In genomic region chr2:168764460-168764867, GRCm38 (mm10) we compare ENCODE assay signal across 9 mouse cellular contexts. TPM values are rescaled to one million over a fixed set of nuclear protein-coding genes. Genes with fewer than 3 reads are reported as not detected.
A peak's percentile ranks its signal among the peaks of the same experiment; 100 is the strongest.
DNase-seq lines count a peak whose midpoint lies in the region; ATAC-seq and TF ChIP-seq lines count a peak whose summit lies in the region.
"Had no signal": no experiment of that assay in that cellular context is flagged by ENCODE, and none has a peak within 500 bp of the region (broad histone marks: within the 10 kb centered on the region; RNA-seq: fewer than 3 reads in every experiment).

No protein-coding gene starts in this region.

- H3K4me3 ChIP-seq in intestine, embryonic 14.5 days (ENCODE audit: low read depth, low read length), result peak overlapping the region; percentile 66
- no peak overlapping the region for H3K4me3 ChIP-seq in intestine, postnatal 0 days (ENCODE audit: low read depth, low read length)
- peak overlapping the region; percentile 67; the same call in 1 of the 2 replicates for H3K4me3 ChIP-seq in embryonic facial prominence, embryonic 11.5 days (ENCODE audit: low read depth, low read length)
- H3K4me3 ChIP-seq in limb, embryonic 10.5 days, result peak overlapping the region; percentile 76
- no peak overlapping the region for H3K4me3 ChIP-seq in neural tube, embryonic 13.5 days

- H3K4me2 ChIP-seq in intestine, embryonic 14.5 days (ENCODE audit: low read length), result peak overlapping the region; percentile 90
- H3K4me2 ChIP-seq in intestine, postnatal 0 days (replicated peaks; ENCODE audit: low read depth), result no peak overlapping the region
- H3K4me2 ChIP-seq in embryonic facial prominence, embryonic 11.5 days (ENCODE audit: low read depth, low read length), result peak overlapping the region; percentile 0
- H3K4me2 ChIP-seq in neural tube, embryonic 13.5 days, result peak overlapping the region; percentile 93

- no peak for TF ChIP-seq CTCF in intestine, postnatal 0 days (IDR thresholded peaks at IDR 0.05; ENCODE audit: low read depth)

- peaks cover 9% of the 10 kb centered on the region; the same call in 1 of the 2 replicates for H3K27me3 ChIP-seq in intestine, embryonic 14.5 days (replicated peaks; ENCODE audit: control insufficient read depth, insufficient read depth, low read length)
- peaks cover 59% of the 10 kb centered on the region for H3K27me3 ChIP-seq in intestine, postnatal 0 days (replicated peaks; ENCODE audit: control insufficient read depth, insufficient read depth, low read length)
- peaks cover 2% of the 10 kb centered on the region; the same call in 1 of the 2 replicates for H3K27me3 ChIP-seq in embryonic facial prominence, embryonic 11.5 days (ENCODE audit: control insufficient read depth, insufficient read depth, low read length)
- H3K27me3 ChIP-seq in limb, embryonic 10.5 days (ENCODE audit: low read depth, poor library complexity, severe bottlenecking), result peaks cover 17% of the 10 kb centered on the region
- peaks cover 61% of the 10 kb centered on the region for H3K27me3 ChIP-seq in neural tube, embryonic 13.5 days

- H3K36me3 ChIP-seq in intestine, embryonic 14.5 days (ENCODE audit: control insufficient read depth, insufficient read depth, low read length), result no peaks in the 10 kb centered on the region
- H3K36me3 ChIP-seq in intestine, postnatal 0 days (ENCODE audit: control insufficient read depth, insufficient read depth), result no peaks in the 10 kb centered on the region; the same call in 1 of the 2 replicates
- no peaks in the 10 kb centered on the region for H3K36me3 ChIP-seq in embryonic facial prominence, embryonic 11.5 days (replicated peaks; ENCODE audit: control insufficient read depth, insufficient read depth, low read depth, low read length)
- H3K36me3 ChIP-seq in limb, embryonic 10.5 days, result peaks cover 15% of the 10 kb centered on the region
- H3K36me3 ChIP-seq in neural tube, embryonic 13.5 days, result no peaks in the 10 kb centered on the region

- no peaks in the 10 kb centered on the region for H3K9me3 ChIP-seq in intestine, embryonic 14.5 days (ENCODE audit: control insufficient read depth, low read length)
- no peaks in the 10 kb centered on the region for H3K9me3 ChIP-seq in intestine, postnatal 0 days (ENCODE audit: control insufficient read depth)
- no peaks in the 10 kb centered on the region for H3K9me3 ChIP-seq in embryonic facial prominence, embryonic 11.5 days (replicated peaks; ENCODE audit: control insufficient read depth, low read length)
- H3K9me3 ChIP-seq in limb, embryonic 10.5 days (replicated peaks), result no peaks in the 10 kb centered on the region
- no peaks in the 10 kb centered on the region for H3K9me3 ChIP-seq in neural tube, embryonic 13.5 days

- 25% methylated on average over 9 of the region's 9 CpGs for WGBS in intestine, embryonic 14.5 days
- 47% methylated on average over 9 of the region's 9 CpGs for WGBS in intestine, postnatal 0 days
- 7% methylated on average over 9 of the region's 9 CpGs for WGBS in embryonic facial prominence, embryonic 11.5 days
- 2% methylated on average over 9 of the region's 9 CpGs for WGBS in limb, embryonic 10.5 days
- WGBS in neural tube, embryonic 13.5 days, result 6% methylated on average over 9 of the region's 9 CpGs

- H3K9ac ChIP-seq in intestine, embryonic 14.5 days (ENCODE audit: low read length), result no peak overlapping the region
- H3K9ac ChIP-seq in intestine, postnatal 0 days (ENCODE audit: low read depth, low read length), result no peak overlapping the region
- H3K9ac ChIP-seq in embryonic facial prominence, embryonic 11.5 days (replicated peaks; ENCODE audit: low read length), result no peak overlapping the region
- H3K9ac ChIP-seq in neural tube, embryonic 13.5 days, result no peak overlapping the region

- no peak for DNase-seq in intestine, embryonic 14.5 days (ENCODE audit: low spot score)
- DNase-seq in embryonic facial prominence, embryonic 11.5 days (ENCODE audit: low spot score), result peak; percentile 27
- no peak for DNase-seq in limb, embryonic 10.5 days (ENCODE audit: low spot score)
- no peak for DNase-seq in adrenal gland, adult 8-10 months
- no peak for DNase-seq in thymus, adult 18-20 months

- peaks cover 22% of the 10 kb centered on the region for H3K4me1 ChIP-seq in intestine, embryonic 14.5 days (replicated peaks; ENCODE audit: control insufficient read depth, insufficient read depth, low read length)
- peaks cover 7% of the 10 kb centered on the region for H3K4me1 ChIP-seq in intestine, postnatal 0 days (replicated peaks; ENCODE audit: control insufficient read depth, insufficient read depth, low read length)
- peaks cover 6% of the 10 kb centered on the region; the same call in 1 of the 2 replicates for H3K4me1 ChIP-seq in embryonic facial prominence, embryonic 11.5 days (ENCODE audit: control insufficient read depth, insufficient read depth, low read length)
- peaks cover 52% of the 10 kb centered on the region for H3K4me1 ChIP-seq in limb, embryonic 10.5 days
- peaks cover 55% of the 10 kb centered on the region for H3K4me1 ChIP-seq in neural tube, embryonic 13.5 days (replicated peaks)

- H3K27ac ChIP-seq in intestine, embryonic 14.5 days (ENCODE audit: low read depth), result no peak overlapping the region
- H3K27ac ChIP-seq in intestine, postnatal 0 days (ENCODE audit: low read depth, low read length), result no peak overlapping the region
- H3K27ac ChIP-seq in embryonic facial prominence, embryonic 11.5 days (replicated peaks; ENCODE audit: low read depth, low read length), result no peak overlapping the region
- H3K27ac ChIP-seq in limb, embryonic 10.5 days, result peak overlapping the region; percentile 98; the same call in 1 of the 2 replicates
- no peak overlapping the region for H3K27ac ChIP-seq in neural tube, embryonic 13.5 days (replicated peaks)

- no peak for ATAC-seq in intestine, embryonic 14.5 days (replicated peaks; ENCODE audit: low FRiP score, low TSS enrichment, low read depth)
- no peak for ATAC-seq in intestine, postnatal 0 days
- ATAC-seq in embryonic facial prominence, embryonic 11.5 days (replicated peaks; ENCODE audit: insufficient number of reproducible peaks, low FRiP score, low TSS enrichment, low read depth), result no peak
- no peak for ATAC-seq in neural tube, embryonic 13.5 days (ENCODE audit: low read depth)
- ATAC-seq: activated CD4-positive, CD25-positive, alpha-beta regulatory T cell, adult 4 months had no signal

RNA-seq across cellular contexts. Expression of gene Sall4, which starts 3.3 kb away (rescaled TPM):
- polyA plus RNA-seq in intestine, embryonic 14.5 days (2014; fragmentation: Nextera tagmentation; extraction: Ambion mirVana), result 3.8 and 5.0 TPM in 2 replicates
- 0.08 and 0.55 TPM in 2 replicates for polyA plus RNA-seq in intestine, postnatal 0 days (2015; fragmentation: Nextera tagmentation; extraction: Ambion mirVana)
- polyA plus RNA-seq in embryonic facial prominence, embryonic 11.5 days (2014; fragmentation: Nextera tagmentation; extraction: Ambion mirVana), result 12.3 and 13.3 TPM in 2 replicates
- polyA plus RNA-seq in limb, embryonic 10.5 days (2016; fragmentation: Nextera tagmentation; extraction: Ambion mirVana), result 26.8 and 53.3 TPM in 2 replicates
- 0.81 and 3.1 TPM in 2 replicates for polyA plus RNA-seq in neural tube, embryonic 13.5 days (2015; fragmentation: Nextera tagmentation; extraction: Ambion mirVana)
- under 1 TPM in 1 of 4 experiments, not detected in 3; 0.44 TPM for total RNA-seq in adrenal gland, adult 8-10 months (2022)
- polyA plus RNA-seq: lung, adult 2 months had no signal

RNA-seq across cellular contexts. Expression of gene Atp9a, which starts 22.3 kb away (rescaled TPM):
- 15.6 and 15.9 TPM in 2 replicates for polyA plus RNA-seq in intestine, embryonic 14.5 days (2014; fragmentation: Nextera tagmentation; extraction: Ambion mirVana)
- polyA plus RNA-seq in intestine, postnatal 0 days (2015; fragmentation: Nextera tagmentation; extraction: Ambion mirVana), result 34.0 and 36.7 TPM in 2 replicates
- polyA plus RNA-seq in embryonic facial prominence, embryonic 11.5 days (2014; fragmentation: Nextera tagmentation; extraction: Ambion mirVana), result 10.3 and 10.4 TPM in 2 replicates
- polyA plus RNA-seq in limb, embryonic 10.5 days (2016; fragmentation: Nextera tagmentation; extraction: Ambion mirVana), result 4.9 and 6.5 TPM in 2 replicates
- polyA plus RNA-seq in neural tube, embryonic 13.5 days (2015; fragmentation: Nextera tagmentation; extraction: Ambion mirVana), result 58.9 and 72.6 TPM in 2 replicates
- total RNA-seq in adrenal gland, adult 8-10 months (2022), result 100 to 1,000 TPM in 2 of 4 experiments, 10 to 100 TPM in 2; 82.4 to 126 (median 105) TPM

Comparison
In these comparisons a context has a peak if more than half of its experiments do, and no peak if none do; other contexts are left out.
1. H3K4me3 ChIP-seq: peak in intestine, embryonic 14.5 days (single experiment), embryonic facial prominence, embryonic 11.5 days (single experiment) and limb, embryonic 10.5 days (single experiment); none in intestine, postnatal 0 days (single experiment) and neural tube, embryonic 13.5 days (single experiment).